Mouse (Mus musculus): ENCODE results near the gene Apobec2.
"Not testable (repeated sequence)": the region's sequence is repeated elsewhere in the genome, so short reads cannot be mapped to it uniquely, and the experiment has no call there.

Gene Apobec2

GRCm38 (mm10) chr17:48432158-48432980 lies at the start of gene Apobec2:
Apobec2 (minus strand) TSS chr17:48432930.
- DNase-seq (ENCODE audit: low spot score in 2 of 2): no peak

GRCm38 (mm10) chr17:48479952-48480351 lies 47.2 kb upstream of the Apobec2 start:
- DNase-seq (ENCODE audit: low spot score in 2 of 2): no peak

- no peak for DNase-seq (ENCODE audit: low spot score in 2 of 2)
These were observed 42.7 kb upstream of the Apobec2 start for GRCm38 (mm10) chr17:48475444-48475843.

GRCm38 (mm10) chr17:48474282-48474681 lies 41.6 kb upstream of the Apobec2 start:
- not testable (repeated sequence) for DNase-seq (ENCODE audit: low spot score in 2 of 2)

- peak; percentile 78 to 90 for DNase-seq (ENCODE audit: low spot score in 2 of 2)
These were observed 34.9 kb upstream of the Apobec2 start for GRCm38 (mm10) chr17:48467395-48468231.

- no peak for DNase-seq (ENCODE audit: low spot score in 2 of 2)
These were observed 34.2 kb upstream of the Apobec2 start for GRCm38 (mm10) chr17:48466769-48467394.

GRCm38 (mm10) chr17:48463391-48463790 lies 30.7 kb upstream of the Apobec2 start:
- no peak for DNase-seq (ENCODE audit: low spot score in 2 of 2)

- peak in 1 of 2 experiments; percentile 25 for DNase-seq (ENCODE audit: low spot score in 2 of 2)
These were observed 29.4 kb upstream of the Apobec2 start for GRCm38 (mm10) chr17:48462096-48462495.

GRCm38 (mm10) chr17:48457971-48458653 lies 25.4 kb upstream of the Apobec2 start:
- no peak for DNase-seq (ENCODE audit: low spot score in 2 of 2)

GRCm38 (mm10) chr17:48455955-48456354 lies 23.2 kb upstream of the Apobec2 start:
- no peak for DNase-seq (ENCODE audit: low spot score in 2 of 2)

- no peak for DNase-seq (ENCODE audit: low spot score in 2 of 2)
These were observed 22.0 kb upstream of the Apobec2 start, which contains the start of gene Unc5cl for GRCm38 (mm10) chr17:48454688-48455087. Unc5cl (plus strand) TSS chr17:48454901.

- DNase-seq (ENCODE audit: low spot score in 2 of 2): no peak
These were observed 21.5 kb upstream of the Apobec2 start for GRCm38 (mm10) chr17:48454190-48454589.

- DNase-seq (ENCODE audit: low spot score in 2 of 2): no peak
These were observed 20.8 kb upstream of the Apobec2 start for GRCm38 (mm10) chr17:48453489-48453888.

GRCm38 (mm10) chr17:48451753-48452444 lies 19.2 kb upstream of the Apobec2 start:
- DNase-seq (ENCODE audit: low spot score in 2 of 2): no peak

- DNase-seq (ENCODE audit: low spot score in 2 of 2): peak; percentile 36 to 52
These were observed 18.6 kb upstream of the Apobec2 start, which contains the start of gene Tspo2 for GRCm38 (mm10) chr17:48451353-48451675. Tspo2 (minus strand) TSS chr17:48451522.

GRCm38 (mm10) chr17:48450666-48451352 lies 18.1 kb upstream of the Apobec2 start:
- DNase-seq (ENCODE audit: low spot score in 2 of 2): peak; percentile 61 to 64

- no peak for DNase-seq (ENCODE audit: low spot score in 2 of 2)
These were observed 14.9 kb upstream of the Apobec2 start for GRCm38 (mm10) chr17:48447675-48448074.

- no peak for DNase-seq (ENCODE audit: low spot score in 2 of 2)
These were observed 10.9 kb upstream of the Apobec2 start for GRCm38 (mm10) chr17:48443542-48444145.

GRCm38 (mm10) chr17:48442745-48443457 lies 10.2 kb upstream of the Apobec2 start:
- DNase-seq (ENCODE audit: low spot score in 2 of 2): no peak

Measured in spleen, postnatal 14 days (tissue).